Mouse (Mus musculus) granulocyte monocyte progenitor cell, adult 5-6 weeks (primary cell): Measurements from ENCODE around the gene Sirt2. TPM values are rescaled to one million over a fixed set of nuclear protein-coding genes. Genes with fewer than 3 reads are reported as not detected.

Experiments used
- ATAC-seq: replicated peaks from 2 replicates; pipeline ENCODE4 v1.8.0; 2016; ENCODE audit warnings: mild to moderate bottlenecking, moderate TSS enrichment, inconsistent platforms; ENCODE audit not compliant: poor library complexity, severe bottlenecking
- total RNA-seq, 2 experiments: library from RNA; stranded (forward) in 1 of 2; stranded (reverse) in 1 of 2; fragments of 200-712, 200-1000 nt in 1 of 2; fragments of >200 nt in 1 of 2; fragmentation: Nextera tagmentation in 1 of 2; gene quantifications; 2 replicates each; pipeline ENCODE4 v1.2.3; 2014 to 2017

Sirt2 gene
- total RNA-seq (2014; fragmentation: Nextera tagmentation) (49.5 and 50.5 TPM in 2 replicates), total RNA-seq (2017) (13.9 and 28.8 TPM in 2 replicates)

DNA sequence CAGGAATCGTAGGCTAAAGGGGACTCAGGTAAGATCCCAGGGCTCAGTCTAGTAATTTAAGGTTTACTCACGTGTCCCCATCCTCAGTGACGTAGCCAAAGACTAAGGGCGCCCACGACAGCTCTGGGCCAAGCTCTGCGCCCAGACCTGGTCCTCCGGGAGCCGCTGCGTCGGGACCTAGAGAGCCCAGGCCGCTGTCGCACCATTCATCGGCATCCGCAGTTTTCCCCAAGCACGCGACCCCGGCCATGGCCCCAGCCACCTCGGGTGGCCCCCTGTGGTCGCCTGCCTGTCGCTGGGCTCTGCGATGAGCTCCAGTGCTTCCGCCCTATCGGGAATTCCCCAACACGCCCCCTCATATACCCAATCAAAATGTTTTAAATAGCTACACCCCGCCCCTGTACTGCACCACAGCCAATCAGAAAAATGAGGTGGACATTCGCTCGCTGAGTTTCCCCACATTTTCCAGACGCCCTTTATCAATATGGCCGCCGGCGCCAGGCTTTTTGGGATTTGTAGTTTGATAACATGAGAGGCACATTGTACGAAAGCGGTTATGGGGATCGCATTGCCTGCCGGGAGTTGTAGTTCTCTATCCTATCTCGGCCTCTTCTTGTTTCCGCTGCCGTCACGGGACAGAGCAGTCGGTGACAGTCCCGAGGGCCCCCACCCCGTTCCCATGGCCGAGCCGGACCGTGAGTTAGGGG is at the start of gene Sirt2:
Sirt2 (plus strand) TSS at position 563 of the 707 bp plus-strand sequence.
- ATAC-seq: peak; percentile 90

DNA sequence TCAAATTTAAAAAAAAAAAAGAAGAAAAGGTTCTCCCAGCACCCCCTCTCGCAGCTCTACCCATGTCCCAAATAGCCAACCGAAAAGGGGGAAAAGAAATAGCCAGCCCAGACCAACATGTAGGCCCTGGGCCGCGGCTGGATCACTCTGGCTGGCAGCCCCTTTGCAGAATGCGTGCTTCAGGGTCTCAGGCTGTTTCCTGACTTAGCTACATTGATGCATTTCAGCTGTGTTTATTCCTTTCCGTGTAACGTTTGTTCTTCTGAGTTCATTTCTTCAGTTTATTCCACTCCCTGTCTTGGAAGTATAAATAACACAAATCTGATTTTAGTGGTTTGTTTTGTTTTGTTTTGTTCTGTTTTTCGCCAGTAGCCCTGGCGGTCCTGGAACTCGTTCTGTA is 48.8 kb upstream of the Sirt2 start:
- no peak for ATAC-seq

DNA sequence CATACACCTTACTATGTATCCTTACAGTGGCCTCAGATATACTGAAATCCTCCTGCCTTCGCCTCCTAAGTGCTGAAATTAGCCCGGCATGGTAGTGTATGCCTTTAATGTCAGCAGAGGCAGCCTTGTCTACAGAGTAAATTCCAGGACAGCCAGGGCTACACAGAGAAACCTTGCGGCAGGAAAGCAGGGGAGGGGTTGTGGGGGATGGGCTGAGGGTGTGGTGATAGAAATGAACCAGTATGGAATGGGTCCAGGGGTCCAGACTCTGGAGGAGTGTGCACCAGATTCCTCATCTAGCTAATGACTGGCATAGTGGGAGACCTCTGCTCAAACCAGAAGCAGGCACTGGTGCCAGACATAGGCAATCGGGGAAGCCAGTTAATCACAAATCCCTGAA is 47.4 kb upstream of the Sirt2 start:
- no peak for ATAC-seq

DNA sequence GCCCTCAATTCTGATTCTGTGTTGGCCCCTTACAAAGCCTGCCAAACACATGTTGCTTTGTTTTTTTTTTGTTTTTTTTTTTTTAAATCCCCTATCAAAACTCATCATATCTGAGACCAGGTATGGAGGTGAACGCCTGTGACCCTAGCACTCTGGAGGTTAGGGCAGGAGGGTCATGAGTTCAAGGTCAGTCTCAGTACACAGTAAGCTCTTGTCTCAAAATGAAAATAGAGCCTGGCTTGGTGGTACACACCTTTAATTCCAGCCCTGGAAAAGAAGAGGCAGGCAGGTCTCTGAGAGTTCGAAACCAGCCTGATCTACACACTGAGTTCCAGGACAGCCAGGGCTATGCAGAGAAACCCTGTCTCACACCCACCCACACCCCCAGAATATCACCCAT is 46.9 kb upstream of the Sirt2 start:
- no peak for ATAC-seq

DNA sequence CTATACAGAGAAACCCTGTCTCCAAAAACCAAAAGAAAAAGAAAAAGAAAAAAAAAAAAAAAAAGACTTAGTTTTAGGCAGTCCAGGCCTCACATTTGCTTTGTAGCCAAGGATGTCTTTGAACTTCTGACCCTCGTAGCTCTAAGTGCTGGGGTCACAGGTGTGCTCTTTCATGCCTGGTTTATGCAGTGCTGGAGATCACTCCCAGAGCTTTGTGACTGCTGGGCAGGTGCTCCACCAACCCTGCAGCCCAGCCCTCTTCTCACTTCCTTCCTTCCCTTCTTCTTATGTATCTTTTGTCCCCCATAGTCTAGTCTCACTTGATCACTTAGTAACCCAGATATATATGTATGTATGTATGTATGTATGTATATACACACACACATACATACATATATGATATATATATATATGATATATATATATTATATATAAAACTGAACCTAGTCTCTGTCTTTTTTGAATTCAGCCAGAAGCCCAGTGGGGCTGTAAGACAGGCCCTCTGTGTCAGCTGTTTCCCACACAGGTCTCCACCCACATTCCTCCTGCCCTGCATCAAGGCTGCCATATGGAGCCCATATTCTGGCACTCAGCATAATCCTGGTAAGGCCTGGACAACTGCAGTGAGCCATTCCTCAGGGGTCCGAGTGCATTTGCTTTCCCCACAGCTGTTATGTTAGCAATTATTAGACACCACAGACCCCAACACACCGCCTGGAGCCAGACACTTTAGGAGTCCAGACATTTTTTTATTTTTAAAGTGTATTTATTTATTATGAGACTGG is 45.6 kb upstream of the Sirt2 start:
- no peak for ATAC-seq

DNA sequence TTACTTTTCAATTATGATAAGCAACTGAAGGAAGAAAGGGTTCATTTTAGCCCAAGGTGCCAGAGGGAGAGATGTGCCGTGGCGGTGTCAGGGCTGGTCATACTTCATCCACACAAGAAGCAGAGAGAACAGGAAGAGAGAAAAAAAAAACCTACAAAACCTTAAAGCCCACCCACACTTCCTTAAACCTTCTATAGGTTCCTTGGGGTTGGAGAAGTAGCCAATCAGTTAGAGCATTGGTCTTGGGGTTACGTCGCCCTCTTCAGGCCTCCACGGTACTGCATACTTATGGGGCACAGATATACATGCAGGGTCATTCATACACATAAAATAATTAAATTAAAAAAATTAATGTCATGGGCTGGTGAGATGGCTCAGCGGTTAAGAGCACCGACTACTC is 44.5 kb upstream of the Sirt2 start:
- peak; percentile 85 for ATAC-seq

DNA sequence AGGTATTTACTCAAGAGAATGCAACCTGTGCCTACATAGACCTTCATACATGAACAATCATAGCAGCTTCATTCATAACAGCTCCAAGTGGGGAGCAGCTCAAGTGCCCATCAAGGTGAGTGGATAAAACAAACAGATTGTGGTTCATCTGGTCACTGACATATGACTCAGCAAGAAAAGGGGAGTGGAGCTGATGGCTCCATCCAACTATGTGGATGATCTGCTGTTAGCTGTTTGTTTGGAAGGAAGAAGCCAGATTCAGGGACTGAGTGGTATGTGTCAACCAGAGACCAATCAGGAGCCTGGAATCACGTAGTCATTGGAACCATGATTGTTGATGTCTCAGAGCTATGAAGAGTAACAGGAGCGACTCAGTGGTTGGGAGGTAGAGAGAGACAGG is 41.9 kb upstream of the Sirt2 start:
- no peak for ATAC-seq

DNA sequence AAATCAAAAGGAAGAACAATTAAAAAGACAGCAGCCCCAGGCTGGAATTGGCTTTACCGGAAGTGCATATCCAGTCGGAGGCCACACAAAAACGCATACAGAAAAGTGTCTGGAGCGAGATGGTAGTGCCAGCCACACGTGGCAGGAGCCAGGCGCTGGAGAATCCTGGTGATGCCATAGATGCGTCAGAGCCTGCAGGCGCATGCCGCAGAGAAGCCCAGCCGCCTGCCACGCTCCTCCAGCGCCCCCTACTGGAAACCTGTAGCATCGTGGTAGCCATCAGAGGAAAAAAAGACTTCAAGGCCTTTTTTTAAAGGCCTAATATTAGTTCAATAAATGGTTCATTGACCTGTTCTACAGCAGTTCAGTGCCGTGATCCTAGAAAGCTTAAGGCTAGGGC is 39.9 kb upstream of the Sirt2 start:
- ATAC-seq: peak; percentile 95

DNA sequence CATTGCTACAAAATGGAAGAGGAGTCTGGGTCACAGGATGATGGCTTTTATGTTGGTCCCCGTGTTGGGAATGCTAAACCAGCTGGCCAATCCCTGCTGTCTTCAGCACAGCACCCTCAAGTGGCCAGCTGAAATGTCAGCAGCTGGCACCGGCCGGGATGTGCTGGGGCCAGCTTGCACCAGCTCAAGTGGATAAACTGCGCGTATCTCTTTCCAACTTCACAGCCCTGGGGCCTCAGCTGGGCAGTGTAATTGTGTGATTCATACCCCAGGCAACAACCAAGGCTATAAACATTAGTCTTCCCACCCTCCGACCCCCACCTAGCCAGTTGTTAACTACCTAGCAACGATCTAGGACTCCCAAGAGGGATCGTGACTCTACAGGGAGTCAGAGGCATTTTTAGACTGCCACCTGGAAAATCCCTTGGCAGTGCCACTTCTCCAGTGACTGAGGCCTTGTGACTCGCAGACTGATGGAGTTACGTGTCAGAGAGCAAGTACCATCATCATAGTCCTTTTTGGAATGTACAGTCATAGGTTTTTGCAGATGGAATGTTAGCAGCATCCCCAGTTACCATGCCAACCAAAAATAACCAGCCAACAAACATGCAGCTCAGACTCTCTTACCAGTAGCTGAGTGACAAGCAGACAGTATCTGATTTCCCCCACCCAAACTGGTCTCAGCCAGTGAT is 38.7 kb upstream of the Sirt2 start:
- no peak for ATAC-seq

DNA sequence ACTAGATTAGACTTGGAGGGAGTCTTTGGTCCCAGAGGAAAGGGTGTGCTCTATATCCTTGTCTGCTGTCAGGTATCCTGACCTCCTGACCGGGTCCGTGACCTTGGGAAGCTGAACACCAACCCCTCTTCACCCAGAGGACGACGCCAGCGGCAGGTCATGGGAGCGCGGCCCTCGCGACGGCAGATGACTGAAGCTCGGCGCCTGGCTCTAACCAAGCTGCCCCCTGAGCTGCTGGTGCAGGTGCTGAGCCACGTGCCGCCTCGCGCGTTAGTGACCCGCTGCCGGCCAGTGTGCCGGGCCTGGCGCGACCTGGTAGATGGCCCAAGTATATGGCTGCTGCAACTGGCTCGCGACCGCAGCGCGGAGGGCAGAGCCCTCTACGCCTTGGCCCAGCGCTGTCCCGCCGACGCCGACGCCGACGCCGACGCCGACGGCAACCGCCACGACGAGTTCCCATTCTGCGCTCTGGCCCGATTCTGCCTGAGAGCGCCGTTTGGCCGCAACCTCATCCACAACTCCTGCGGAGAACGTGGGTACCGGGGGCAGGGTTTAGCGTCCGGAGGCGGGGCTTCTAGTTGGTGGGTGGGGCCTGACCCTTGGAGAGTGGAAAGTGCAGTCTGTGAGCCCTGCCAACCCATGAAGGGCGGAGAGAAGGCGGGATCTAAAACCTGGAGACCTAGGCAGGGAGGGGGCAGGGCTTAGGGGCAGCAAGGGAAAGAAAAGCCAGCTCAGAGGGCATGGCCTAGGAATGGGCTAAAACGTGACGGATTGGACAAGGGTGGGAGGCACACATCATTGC is 34.0 kb upstream of the Sirt2 start:
- peak; percentile 97 for ATAC-seq

DNA sequence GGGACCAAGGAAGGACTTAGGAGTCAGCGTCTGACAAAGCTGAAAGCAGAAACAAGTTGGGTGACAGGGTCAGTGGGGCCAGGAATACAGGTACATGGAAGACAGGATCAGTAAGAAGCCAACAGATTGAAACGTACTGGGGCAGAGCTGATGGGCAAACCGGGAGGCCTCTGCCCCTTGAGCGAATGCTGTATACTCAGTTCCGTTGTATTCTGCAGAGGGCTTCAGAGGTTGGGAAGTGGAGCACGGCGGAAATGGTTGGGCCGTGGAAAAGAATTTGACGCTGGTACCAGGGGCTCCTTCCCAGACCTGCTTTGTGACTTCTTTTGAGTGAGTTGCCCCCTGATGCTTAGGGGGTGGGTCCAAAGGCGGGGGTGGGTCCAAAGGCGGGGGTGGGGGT is 33.3 kb upstream of the Sirt2 start:
- no peak for ATAC-seq

DNA sequence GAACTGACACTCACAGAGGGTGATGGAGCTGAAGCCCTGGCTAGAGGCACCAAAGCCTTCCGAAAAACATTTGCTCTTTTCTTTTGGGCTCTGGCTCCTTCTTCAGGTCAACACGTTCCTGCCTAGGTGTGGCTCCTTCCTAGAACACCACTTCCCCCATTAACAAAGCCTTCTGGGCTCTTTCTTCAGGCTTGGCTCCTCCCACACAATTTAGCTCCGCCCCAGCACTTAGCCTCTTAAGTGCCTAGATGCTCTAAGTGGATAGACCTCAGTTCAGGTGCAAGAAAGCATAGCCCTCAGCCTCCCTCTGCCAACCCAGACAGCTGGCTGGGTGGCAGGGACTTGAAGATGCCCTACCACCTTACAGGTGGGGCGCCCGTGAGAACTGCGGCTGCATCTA is 30.8 kb upstream of the Sirt2 start:
- no peak for ATAC-seq

DNA sequence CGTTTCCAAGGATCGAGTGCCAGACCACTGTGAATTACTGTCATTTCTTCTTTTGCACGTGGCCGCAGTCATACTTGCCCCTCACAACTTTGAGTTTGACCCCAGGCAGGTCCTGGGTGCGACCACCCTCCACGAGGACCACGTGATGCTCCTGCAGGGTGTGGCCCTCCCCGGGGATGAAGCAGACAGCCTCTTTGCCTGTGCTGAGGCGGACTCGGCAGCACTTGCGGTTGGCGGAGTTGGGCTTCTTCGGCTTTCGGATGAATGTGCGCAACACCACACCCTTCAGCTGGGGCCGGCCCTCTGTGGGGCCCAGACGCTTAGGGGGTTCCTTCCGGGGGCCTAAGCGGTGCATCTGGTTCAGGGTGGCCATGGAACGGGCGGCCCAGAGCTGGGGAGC is 26.7 kb upstream of the Sirt2 start:
- no peak for ATAC-seq

DNA sequence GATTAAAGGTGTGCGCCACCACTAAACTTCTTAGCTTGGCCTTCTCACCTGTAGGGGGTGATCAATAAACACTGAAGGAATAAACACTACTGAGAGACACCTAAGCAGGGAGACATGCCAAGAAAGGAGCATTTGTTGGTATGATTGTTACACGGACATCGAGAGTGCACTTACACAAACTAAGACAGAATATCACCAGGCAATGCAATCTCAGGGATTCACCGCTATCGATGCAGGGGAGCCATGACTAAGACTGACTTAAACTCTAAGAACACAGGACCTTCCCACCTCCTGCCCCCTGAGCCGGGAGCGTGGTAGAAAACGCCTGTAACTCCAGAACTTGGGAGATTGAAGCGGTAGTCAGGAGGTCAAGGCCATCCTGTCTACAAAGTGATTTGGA is 25.6 kb upstream of the Sirt2 start:
- no peak for ATAC-seq

DNA sequence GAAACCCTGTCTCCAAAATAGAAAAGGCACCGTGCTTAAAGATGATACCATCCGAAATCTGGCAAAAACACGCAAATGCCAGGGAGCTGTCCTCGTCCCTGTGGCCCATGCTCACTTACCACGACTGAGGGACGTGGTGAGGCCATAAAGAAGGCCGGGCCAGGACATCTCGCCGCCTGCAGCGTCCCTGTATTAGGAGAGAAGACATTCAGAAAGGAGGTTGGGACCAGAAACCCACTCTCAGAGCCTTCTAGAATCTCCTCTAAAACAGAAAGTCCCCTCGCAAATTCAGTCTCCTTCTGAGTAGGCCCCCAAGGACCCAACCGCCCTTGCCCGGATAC is 25.2 kb upstream of the Sirt2 start:
- peak; percentile 15 for ATAC-seq

DNA sequence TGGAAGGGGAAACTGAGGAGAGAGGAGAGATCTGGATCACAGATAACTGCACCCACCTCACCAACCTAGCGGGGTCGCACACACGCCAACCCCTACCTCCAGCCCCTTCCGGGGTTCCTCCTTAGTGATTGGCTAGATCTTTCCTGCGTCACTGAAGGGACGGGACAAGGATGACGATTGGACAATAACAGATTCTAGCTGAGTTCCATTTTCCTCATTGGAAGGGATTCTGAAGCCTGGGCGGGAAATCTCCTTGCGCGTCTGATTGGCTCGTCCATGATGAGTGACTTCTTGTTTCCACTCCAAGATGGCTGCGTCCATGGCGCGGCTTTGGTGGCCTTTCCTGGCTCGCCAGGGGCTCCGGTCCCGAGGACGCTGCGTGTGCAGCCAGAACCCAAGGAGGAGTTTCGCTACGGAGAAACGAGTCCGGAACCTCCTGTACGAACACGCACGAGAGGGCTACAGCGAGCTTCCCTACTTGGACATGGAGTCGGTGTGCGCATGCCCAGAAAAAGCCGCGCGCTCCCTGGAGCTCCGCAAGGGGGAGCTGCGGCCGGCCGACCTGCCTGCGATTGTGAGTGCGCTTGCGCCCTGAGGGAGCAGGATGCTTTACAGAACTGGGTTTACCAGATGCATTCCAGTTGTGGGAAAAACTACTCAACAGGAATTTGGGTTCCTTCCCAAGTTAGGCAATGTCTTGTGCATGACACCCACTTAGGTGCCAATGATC is 24.7 kb upstream of the Sirt2 start, which contains the start of the genes Mrps12 and Sars2:
Mrps12 (minus strand) TSS at position 112 of the 730 bp plus-strand sequence.
Sars2 (plus strand) TSS at position 284 of the 730 bp plus-strand sequence.
- ATAC-seq: peak; percentile 96

DNA sequence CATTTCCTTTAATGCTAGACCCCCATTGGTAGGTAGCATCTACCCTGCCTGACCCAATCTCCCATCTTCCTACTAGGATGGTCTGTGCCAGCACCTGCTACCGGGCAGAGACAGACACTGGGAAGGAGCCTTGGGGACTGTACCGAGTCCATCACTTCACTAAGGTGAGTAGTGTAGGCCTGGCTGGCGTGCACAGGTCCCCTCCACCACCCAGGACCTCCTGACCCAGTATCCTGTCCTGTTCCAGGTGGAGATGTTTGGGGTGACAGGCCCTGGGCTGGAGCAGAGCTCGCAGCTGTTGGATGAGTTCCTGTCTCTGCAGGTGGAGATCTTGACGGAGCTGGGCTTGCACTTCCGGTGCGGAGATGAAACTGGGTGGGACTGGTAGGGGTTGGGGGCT is 16.6 kb upstream of the Sirt2 start:
- no peak for ATAC-seq

DNA sequence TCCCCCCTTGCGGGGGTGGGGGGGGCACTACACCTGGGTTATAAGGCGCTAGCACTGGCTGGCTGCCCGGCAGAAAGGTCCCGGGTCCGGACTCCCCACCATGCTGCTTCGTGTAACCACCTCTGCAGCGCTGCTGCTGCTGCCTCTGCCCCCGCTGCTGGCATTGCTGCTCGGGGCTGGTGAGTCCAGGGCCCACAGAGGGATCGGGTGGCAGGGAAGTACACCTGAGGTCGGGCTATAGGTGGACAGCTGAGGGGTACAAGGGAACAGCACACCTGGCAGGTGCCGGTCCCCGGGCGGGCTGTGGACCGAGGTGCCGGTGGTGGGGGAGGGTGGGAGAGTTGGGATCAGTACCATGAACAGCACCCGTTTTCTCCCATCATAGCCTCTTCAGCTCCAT is 10.5 kb upstream of the Sirt2 start, which contains the start of gene Ccer2:
Ccer2 (plus strand) TSS at position 96 of the 400 bp plus-strand sequence.
- ATAC-seq: 0 out of 2 replicates have a peak, but pooled peaks have one; percentile 13

DNA sequence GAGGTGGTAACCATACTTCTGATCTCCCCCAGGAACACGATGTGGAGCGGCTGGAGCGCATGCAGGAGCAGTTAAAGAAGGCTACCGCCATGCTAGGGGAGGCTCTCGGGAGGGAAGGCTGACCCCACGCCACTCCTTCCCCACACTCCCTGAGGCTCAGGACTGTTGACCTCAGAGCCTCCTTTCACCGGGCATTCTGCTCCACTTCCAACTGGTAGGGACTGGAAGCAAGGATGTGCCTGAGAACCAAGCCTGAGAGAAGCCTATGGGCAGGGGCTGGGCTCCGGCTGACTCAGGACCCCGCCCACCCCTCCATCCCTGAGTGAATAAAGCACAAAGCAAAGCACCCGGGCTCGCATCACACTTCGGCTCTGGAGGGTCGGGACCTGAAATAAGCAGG is 7.9 kb upstream of the Sirt2 start:
- ATAC-seq: no peak

DNA sequence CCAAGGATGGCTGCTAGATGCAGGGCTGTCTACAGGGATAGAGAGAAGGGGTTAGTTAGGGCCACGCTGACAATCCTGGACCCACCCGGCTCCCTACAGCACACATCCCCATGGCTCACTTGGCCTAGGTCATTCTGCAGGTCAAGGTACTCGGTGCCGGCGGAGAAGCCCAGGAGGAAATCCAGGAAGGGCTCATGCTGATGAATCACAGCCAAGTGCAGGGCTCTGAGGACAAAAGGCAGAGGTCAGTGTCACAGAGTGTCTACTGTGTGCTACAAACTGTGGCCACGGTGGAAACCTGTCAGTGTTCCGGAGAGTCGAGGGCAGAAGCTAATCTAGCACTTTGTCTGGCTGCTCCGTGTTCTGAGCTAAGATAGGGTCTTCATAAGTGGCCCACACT is 4.6 kb upstream of the Sirt2 start:
- no peak for ATAC-seq
